Mouse (Mus musculus) bone marrow, adult 2 months (tissue): ENCODE results near the gene Habp4. TPM values are rescaled to one million over a fixed set of nuclear protein-coding genes. Genes with fewer than 3 reads are reported as not detected.

Source experiments
- H3K27ac ChIP-seq: fragments of 200-500 bp; 2 replicates; pipeline ENCODE4 v1.5.1; 2012; ENCODE audit warnings: low read depth, mild to moderate bottlenecking, control low read depth, inconsistent platforms, low read length; ENCODE audit not compliant: control insufficient read depth, poor library complexity, insufficient read depth
- H3K4me1 ChIP-seq: fragments of 200-500 bp; 2 replicates; pipeline ENCODE4 v1.6.1; 2011; ENCODE audit warnings: low read length; ENCODE audit not compliant: control insufficient read depth, insufficient read depth
- H3K4me3 ChIP-seq: fragments of 200-500 bp; replicated peaks from 2 replicates; pipeline ENCODE3; 2011; ENCODE audit warnings: mild to moderate bottlenecking, low read depth, low read length, control low read depth; ENCODE audit not compliant: control insufficient read depth
- CTCF ChIP-seq: fragments of 200-500 bp; IDR thresholded peaks from 2 replicates; pipeline ENCODE4 v1.5.1; 2011; ENCODE audit warnings: low read length, control low read depth; ENCODE audit not compliant: control insufficient read depth, insufficient read depth
- POLR2A ChIP-seq: fragments of 200-500 bp; IDR thresholded peaks from 2 replicates; pipeline ENCODE4 v1.6.1; 2011; ENCODE audit warnings: low read depth, mild to moderate bottlenecking, control low read depth, low read length, borderline replicate concordance; ENCODE audit not compliant: control insufficient read depth
- WGBS: fragments of 180-500 bp; shearing (Covaris S2); methylation state at CpG from one replicate; pipeline ENCODE4 v1.1.7; 2018; 5-methylcytosine and 5-hydroxymethylcytosine counted together
- polyA plus RNA-seq: library from polyadenylated mRNA; stranded (reverse); fragments of >200 nt; gene quantifications from 2 replicates; pipeline ENCODE4 v1.2.4, GENCODE M21; 2011; ENCODE audit warnings: low replicate concordance; ENCODE audit not compliant: missing spikeins, insufficient read depth, insufficient read length

The Habp4 gene
- polyA plus RNA-seq, 1 experiment = 7.1 TPM

GRCm38 (mm10) chr13:64180888-64181287 lies 19.3 kb downstream of the Habp4 start:
- no peak for TF ChIP-seq POLR2A
- TF ChIP-seq CTCF = no peak
- H3K4me1 ChIP-seq = no peaks in the 10 kb centered on the region
- no peak overlapping the region for H3K27ac ChIP-seq
- no peak overlapping the region for H3K4me3 ChIP-seq
- WGBS = 49% methylated on average over 3 of the region's 3 CpGs

- Histone ChIP-seq H3K4me1 (no peaks in the 10 kb centered on the region; the same call in 1 of the 2 replicates), H3K4me3 (no peak overlapping the region), H3K27ac (no peak overlapping the region)
- no peak for TF ChIP-seq CTCF
- no peak for TF ChIP-seq POLR2A
- 88% methylated on average over 2 of the region's 2 CpGs for WGBS
Measured at GRCm38 (mm10) chr13:64182091-64182490, 20.5 kb downstream of the Habp4 start.

- H3K4me3 ChIP-seq = no peak overlapping the region
- H3K27ac ChIP-seq = no peak overlapping the region
- no peak for TF ChIP-seq CTCF
- no peak for TF ChIP-seq POLR2A
- WGBS = 78% methylated on average over 4 of the region's 4 CpGs
- H3K4me1 ChIP-seq = no peaks in the 10 kb centered on the region; the same call in 1 of the 2 replicates
Measured at GRCm38 (mm10) chr13:64183583-64183982, 22.0 kb downstream of the Habp4 start.

GRCm38 (mm10) chr13:64184361-64184760 lies 22.7 kb downstream of the Habp4 start:
- WGBS = 90% methylated on average over 10 of the region's 10 CpGs
- Histone ChIP-seq H3K4me3 (no peak overlapping the region), H3K27ac (no peak overlapping the region), H3K4me1 (no peaks in the 10 kb centered on the region; the same call in 1 of the 2 replicates)
- TF ChIP-seq POLR2A = no peak
- no peak for TF ChIP-seq CTCF

GRCm38 (mm10) chr13:64185176-64185575 lies 23.6 kb downstream of the Habp4 start:
- TF ChIP-seq POLR2A = no peak
- no peak for TF ChIP-seq CTCF
- 88% methylated on average over 7 of the region's 7 CpGs for WGBS
- H3K4me3 ChIP-seq = no peak overlapping the region
- no peaks in the 10 kb centered on the region; the same call in 1 of the 2 replicates for H3K4me1 ChIP-seq
- H3K27ac ChIP-seq = no peak overlapping the region

GRCm38 (mm10) chr13:64185586-64185985 lies 24.0 kb downstream of the Habp4 start:
- no peak overlapping the region for H3K4me3 ChIP-seq
- WGBS = 69% methylated on average over 9 of the region's 9 CpGs
- TF ChIP-seq POLR2A = no peak
- TF ChIP-seq CTCF = no peak
- H3K4me1 ChIP-seq = no peaks in the 10 kb centered on the region; the same call in 1 of the 2 replicates
- H3K27ac ChIP-seq = no peak overlapping the region

- 83% methylated on average over 4 of the region's 4 CpGs for WGBS
- no peak overlapping the region for H3K4me3 ChIP-seq
- TF ChIP-seq CTCF = no peak
- no peak for TF ChIP-seq POLR2A
- H3K4me1 ChIP-seq = no peaks in the 10 kb centered on the region; the same call in 1 of the 2 replicates
- H3K27ac ChIP-seq = no peak overlapping the region
Measured at GRCm38 (mm10) chr13:64186516-64186915, 24.9 kb downstream of the Habp4 start.

- no peaks in the 10 kb centered on the region; the same call in 1 of the 2 replicates for H3K4me1 ChIP-seq
- no peak overlapping the region for H3K27ac ChIP-seq
- no peak overlapping the region for H3K4me3 ChIP-seq
- TF ChIP-seq CTCF (no peak), POLR2A (no peak)
Measured at GRCm38 (mm10) chr13:64187065-64187464, 25.4 kb downstream of the Habp4 start.

GRCm38 (mm10) chr13:64197899-64198298 lies 36.3 kb downstream of the Habp4 start:
- Histone ChIP-seq H3K27ac (no peak overlapping the region), H3K4me3 (no peak overlapping the region), H3K4me1 (no peaks in the 10 kb centered on the region)
- TF ChIP-seq POLR2A = no peak
- no peak for TF ChIP-seq CTCF
- WGBS = 18% methylated on average over 6 of the region's 6 CpGs
